Mouse (Mus musculus): Measurements from ENCODE around the gene Bdkrb1. TPM values are rescaled to one million over a fixed set of nuclear protein-coding genes. Genes with fewer than 3 reads are reported as not detected.

The Bdkrb1 gene
- polyA plus RNA-seq (2015; fragmentation: Nextera tagmentation; extraction: Ambion mirVana), result 0.22 and 0.28 TPM in 2 replicates

GRCm38 (mm10) chr12:105602581-105603210 lies at the start of gene Bdkrb1:
Gene Bdkrb1, plus strand, starts transcription at chr12:105603085.

GRCm38 (mm10) chr12:105562936-105563680 lies 39.8 kb upstream of the Bdkrb1 start, which contains the start of gene Bdkrb2:
Gene Bdkrb2, plus strand, starts transcription at chr12:105563226.

Other genes starting within 250 kb of the Bdkrb1 start
- 9.0 and 9.9 TPM in 2 replicates for gene D430019H16Rik, start 149.2 kb upstream of the Bdkrb1 start, polyA plus RNA-seq (2015; fragmentation: Nextera tagmentation; extraction: Ambion mirVana)
- 1.7 and 2.2 TPM in 2 replicates for gene Bdkrb2, start 39.9 kb upstream of the Bdkrb1 start, polyA plus RNA-seq (2015; fragmentation: Nextera tagmentation; extraction: Ambion mirVana)
- 23.1 and 23.4 TPM in 2 replicates for gene Gskip, start 81.7 kb downstream of the Bdkrb1 start, polyA plus RNA-seq (2015; fragmentation: Nextera tagmentation; extraction: Ambion mirVana)
- gene Atg2b, start 82.1 kb downstream of the Bdkrb1 start, polyA plus RNA-seq (2015; fragmentation: Nextera tagmentation; extraction: Ambion mirVana), result 9.4 and 12.3 TPM in 2 replicates
- 0.73 and 1.3 TPM in 2 replicates for gene Ak7, start 102.9 kb downstream of the Bdkrb1 start, polyA plus RNA-seq (2015; fragmentation: Nextera tagmentation; extraction: Ambion mirVana)
- gene Papola, start 181.6 kb downstream of the Bdkrb1 start, polyA plus RNA-seq (2015; fragmentation: Nextera tagmentation; extraction: Ambion mirVana), result 99.5 and 107 TPM in 2 replicates

All from neural tube, postnatal 0 days (tissue).